Mouse (Mus musculus) adrenal gland, postnatal 10 days (tissue): ENCODE results near the gene Gdpd3. TPM values are rescaled to one million over a fixed set of nuclear protein-coding genes. Genes with fewer than 3 reads are reported as not detected.

Experiments used
- DNase-seq: peaks from one replicate; pipeline ENCODE4 v3.0.0; 2021; ENCODE audit warnings: mixed read lengths
- total RNA-seq, 2 experiments: library from RNA; stranded (reverse); gene quantifications; 2 replicates each; pipeline ENCODE4 v1.2.3; 2021

Gene Gdpd3
- total RNA-seq, 2 experiments from 2014 or later, result 3.4 to 8.6 TPM

- peak; percentile 73 for DNase-seq
Measured at GRCm38 (mm10) chr7:126806956-126807355, 40.8 kb downstream of the Gdpd3 start.

- DNase-seq, result no peak
Measured at GRCm38 (mm10) chr7:126807405-126807804, 41.3 kb downstream of the Gdpd3 start.

GRCm38 (mm10) chr7:126808703-126809455 lies 42.7 kb downstream of the Gdpd3 start:
- peak; percentile 94 for DNase-seq

- no peak for DNase-seq
Measured at GRCm38 (mm10) chr7:126809723-126810369, 43.7 kb downstream of the Gdpd3 start.

GRCm38 (mm10) chr7:126815726-126816222 lies 49.6 kb downstream of the Gdpd3 start:
- DNase-seq, result no peak

GRCm38 (mm10) chr7:126816494-126816893 lies 50.4 kb downstream of the Gdpd3 start:
- DNase-seq, result peak; percentile 58

GRCm38 (mm10) chr7:126817595-126817994 lies 51.5 kb downstream of the Gdpd3 start:
- no peak for DNase-seq

GRCm38 (mm10) chr7:126818818-126819217 lies 52.7 kb downstream of the Gdpd3 start:
- no peak for DNase-seq

- peak; percentile 92 for DNase-seq
Measured at GRCm38 (mm10) chr7:126821835-126822511, 55.8 kb downstream of the Gdpd3 start.

GRCm38 (mm10) chr7:126822741-126823140 lies 56.6 kb downstream of the Gdpd3 start:
- DNase-seq, result peak; percentile 67

- DNase-seq, result no peak
Measured at GRCm38 (mm10) chr7:126823202-126823711, 57.1 kb downstream of the Gdpd3 start.

- DNase-seq, result no peak
Measured at GRCm38 (mm10) chr7:126823940-126824339, 57.8 kb downstream of the Gdpd3 start.

Other genes starting within 250 kb of the Gdpd3 start
- 100 to 1,000 TPM; 214 to 223 TPM for gene Eif3c, start 199.9 kb upstream of the Gdpd3 start, total RNA-seq
- gene Apobr, start 181.4 kb upstream of the Gdpd3 start, total RNA-seq, result 1 to 10 TPM; 2.1 to 2.2 TPM
- 10 to 100 TPM; 26.1 to 36.1 TPM for gene Cln3, start 180.5 kb upstream of the Gdpd3 start, total RNA-seq
- not detected for gene Il27, start 171.4 kb upstream of the Gdpd3 start, total RNA-seq
- gene Nupr1, start 135.5 kb upstream of the Gdpd3 start, total RNA-seq, result 10 to 100 TPM; 14.9 to 19.9 TPM
- gene Sgf29, start 117.0 kb upstream of the Gdpd3 start, total RNA-seq, result 10 to 100 TPM; 31.3 to 46.9 TPM
- gene Sult1a1, start 89.9 kb upstream of the Gdpd3 start, total RNA-seq, result 100 to 1,000 TPM in 1 of 2 experiments, 10 to 100 TPM in 1; 53.9 to 125 TPM
- 10 to 100 TPM; 67.6 to 81.0 TPM for gene Bola2, start 70.9 kb upstream of the Gdpd3 start, total RNA-seq
- gene Slx1b, start 70.5 kb upstream of the Gdpd3 start, total RNA-seq, result 10 to 100 TPM in 1 of 2 experiments, 1 to 10 TPM in 1; 8.2 to 15.0 TPM
- 10 to 100 TPM; 36.1 to 39.3 TPM for gene Coro1a, start 58.5 kb upstream of the Gdpd3 start, total RNA-seq
- gene Mapk3, start 6.7 kb upstream of the Gdpd3 start, total RNA-seq, result 100 to 1,000 TPM; 125 to 158 TPM
- gene Ypel3, start 10.6 kb downstream of the Gdpd3 start, total RNA-seq, result 100 to 1,000 TPM; 140 to 147 TPM
- 1 to 10 TPM in 1 of 2 experiments, under 1 TPM in 1; 0.60 to 1.2 TPM for gene Tbx6, start 15.1 kb downstream of the Gdpd3 start, total RNA-seq
- gene Ppp4c, start 26.2 kb downstream of the Gdpd3 start, total RNA-seq, result 100 to 1,000 TPM; 103 to 107 TPM
- 10 to 100 TPM; 29.0 to 36.1 TPM for gene Fam57b, start 31.3 kb downstream of the Gdpd3 start, total RNA-seq
- not detected for gene 4930451I11Rik, start 65.3 kb downstream of the Gdpd3 start, total RNA-seq
- 1 to 10 TPM in 1 of 2 experiments, under 1 TPM in 1; 0.82 to 1.0 TPM for gene Doc2a, start 81.1 kb downstream of the Gdpd3 start, total RNA-seq
- 10 to 100 TPM; 21.2 to 28.6 TPM for gene Hirip3, start 95.6 kb downstream of the Gdpd3 start, total RNA-seq
- gene Ino80e, start 96.0 kb downstream of the Gdpd3 start, total RNA-seq, result 10 to 100 TPM; 35.4 to 45.6 TPM
- 10 to 100 TPM; 69.7 to 85.8 TPM for gene Taok2, start 118.4 kb downstream of the Gdpd3 start, total RNA-seq
- 10 to 100 TPM; 32.1 to 32.3 TPM for gene Tmem219, start 156.6 kb downstream of the Gdpd3 start, total RNA-seq
- 10 to 100 TPM; 18.4 to 23.0 TPM for gene Kctd13, start 162.5 kb downstream of the Gdpd3 start, total RNA-seq
- gene Asphd1, start 183.2 kb downstream of the Gdpd3 start, total RNA-seq, result 1 to 10 TPM; 1.9 to 2.0 TPM
- gene Sez6l2, start 184.2 kb downstream of the Gdpd3 start, total RNA-seq, result 10 to 100 TPM; 38.8 to 58.2 TPM
- gene Cdipt, start 209.6 kb downstream of the Gdpd3 start, total RNA-seq, result 10 to 100 TPM; 70.6 to 76.4 TPM
- 1 to 10 TPM; 1.6 to 2.7 TPM for gene Cdiptos, start 209.8 kb downstream of the Gdpd3 start, total RNA-seq
- gene Mvp, start 248.3 kb downstream of the Gdpd3 start, total RNA-seq, result 10 to 100 TPM; 55.7 to 60.9 TPM